Mouse (Mus musculus) cerebellum, postnatal 10 days (tissue): ENCODE data around the gene Prdx6.
"Not testable (repeated sequence)": the region's sequence is repeated elsewhere in the genome, so short reads cannot be mapped to it uniquely, and the experiment has no call there.

Source experiments
- DNase-seq, 2 experiments: peaks; one replicate each; pipeline ENCODE4 v3.0.0; 2021; ENCODE audit warnings: mixed read lengths in 2 of 2

Prdx6 gene

GRCm38 (mm10) chr1:161250031-161250603 lies 902 bp downstream of the Prdx6 start:
- peak; percentile 56 to 63 for DNase-seq

DNA sequence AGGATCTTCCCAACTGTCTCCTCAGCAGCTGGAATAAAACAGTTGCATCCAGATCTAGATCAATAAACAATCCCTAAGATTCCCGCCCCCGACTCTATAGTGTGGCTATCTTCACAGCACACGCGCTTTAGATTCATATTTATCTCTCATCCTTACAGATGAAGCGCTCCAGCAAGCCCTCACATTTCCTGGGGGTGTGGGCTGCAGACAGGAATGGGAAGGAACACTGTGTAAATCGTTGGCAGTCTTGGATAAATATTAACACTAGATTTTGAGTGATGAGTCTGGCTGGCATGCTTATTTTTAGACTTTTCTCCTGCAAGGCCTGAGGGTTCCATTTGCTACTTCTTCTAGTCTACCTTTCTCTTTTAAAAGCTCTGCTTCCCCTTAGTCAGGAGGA lies 1.6 kb downstream of the Prdx6 start:
- DNase-seq: no peak

DNA sequence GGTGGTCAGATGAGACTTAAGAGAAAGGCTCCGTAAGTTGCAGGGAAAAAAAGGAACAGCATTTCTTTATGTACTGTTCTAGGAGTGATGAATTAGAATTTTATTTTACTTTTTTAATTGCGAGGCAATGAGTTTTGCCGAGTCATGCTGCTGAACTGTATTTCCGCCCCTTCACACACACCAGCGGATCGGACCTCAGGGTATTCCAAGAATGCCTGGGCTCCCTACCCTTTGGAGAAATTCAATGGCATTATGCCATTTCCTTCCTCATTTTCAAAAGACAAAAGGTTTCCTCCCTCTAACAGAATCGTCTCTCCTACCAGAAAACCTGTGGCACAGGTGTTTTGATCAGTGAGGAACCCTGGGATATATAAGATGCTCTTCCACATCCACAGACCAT lies 2.3 kb downstream of the Prdx6 start:
- DNase-seq: no peak

DNA sequence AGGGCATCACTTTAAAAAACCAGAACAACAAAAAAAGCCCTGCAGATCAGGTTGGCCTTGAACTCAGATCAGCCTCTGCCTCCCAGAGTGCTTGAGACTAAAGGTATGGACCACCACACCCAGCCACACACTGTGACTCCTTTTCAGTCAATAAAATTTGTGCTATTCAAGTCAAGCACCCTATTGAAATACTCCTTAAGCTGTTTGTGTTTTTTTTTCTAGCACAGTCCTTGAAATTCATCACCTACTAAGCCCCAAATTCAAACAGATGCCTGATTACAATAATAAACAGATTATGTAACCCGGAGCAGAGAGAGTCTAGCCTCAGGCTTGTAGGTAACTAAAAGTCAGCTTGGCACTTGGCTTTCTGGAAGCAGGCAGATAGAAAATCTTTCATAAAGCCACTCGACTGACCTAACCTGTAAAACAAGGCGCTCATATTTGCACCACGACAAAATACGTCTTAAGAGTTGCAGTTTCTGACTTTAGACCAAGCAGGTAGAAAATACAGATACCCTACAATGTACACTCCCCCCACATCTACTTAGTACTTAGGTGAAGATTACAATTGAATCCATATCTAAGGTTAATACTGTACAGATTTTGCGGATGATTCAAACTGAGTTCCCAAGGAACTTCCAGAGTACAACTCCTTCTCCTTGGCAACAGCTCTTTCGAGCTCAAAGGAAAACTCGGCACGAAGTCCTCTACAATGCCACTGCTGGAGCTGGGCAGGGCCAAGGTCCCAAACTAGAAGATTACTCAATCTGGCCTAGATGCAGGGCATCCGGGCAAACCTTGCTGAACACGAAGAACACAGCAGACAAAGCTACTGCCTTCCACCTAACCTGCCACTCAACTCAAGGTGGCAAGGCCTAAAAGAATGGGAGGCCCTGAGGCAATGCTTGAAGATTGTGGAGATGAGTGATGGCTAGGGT lies 3.1 kb downstream of the Prdx6 start:
- DNase-seq: no peak

- peak; percentile 31 to 49 for DNase-seq
Observed at GRCm38 (mm10) chr1:161247176-161247575, 3.8 kb downstream of the Prdx6 start.

GRCm38 (mm10) chr1:161237750-161238149 lies 13.3 kb downstream of the Prdx6 start:
- no peak for DNase-seq

- no peak for DNase-seq
Observed at GRCm38 (mm10) chr1:161237339-161237738, 13.7 kb downstream of the Prdx6 start.

DNA sequence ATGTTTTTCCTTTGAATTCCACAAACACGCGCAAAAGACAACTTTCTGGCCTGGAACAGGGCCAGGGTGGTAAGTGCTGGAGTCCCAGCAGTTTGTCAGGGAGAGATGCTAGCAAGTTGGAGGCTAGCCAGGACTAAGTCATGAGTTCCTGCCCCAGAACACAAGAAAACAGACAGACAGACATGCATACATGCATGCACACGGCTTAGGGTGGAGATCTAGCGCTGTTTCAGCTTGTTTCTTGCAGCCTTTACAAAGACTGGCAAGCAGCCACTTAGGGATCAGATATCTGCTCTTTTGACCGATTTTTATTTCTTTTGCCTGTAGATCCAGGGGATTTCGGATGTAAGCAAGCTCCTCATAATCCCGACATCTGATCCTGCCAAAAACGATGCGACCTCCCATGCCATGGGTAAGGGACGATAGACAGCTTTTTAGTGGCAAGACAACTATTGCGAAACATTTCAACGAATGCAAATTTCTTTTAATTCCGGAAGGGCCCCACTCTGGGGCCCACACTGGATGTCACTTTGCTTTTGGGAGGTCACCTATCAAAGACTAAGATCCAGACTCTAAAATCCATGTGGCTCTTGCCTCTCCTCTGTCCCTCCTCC lies 17.7 kb downstream of the Prdx6 start:
- DNase-seq: peak; percentile 25 to 29

DNA sequence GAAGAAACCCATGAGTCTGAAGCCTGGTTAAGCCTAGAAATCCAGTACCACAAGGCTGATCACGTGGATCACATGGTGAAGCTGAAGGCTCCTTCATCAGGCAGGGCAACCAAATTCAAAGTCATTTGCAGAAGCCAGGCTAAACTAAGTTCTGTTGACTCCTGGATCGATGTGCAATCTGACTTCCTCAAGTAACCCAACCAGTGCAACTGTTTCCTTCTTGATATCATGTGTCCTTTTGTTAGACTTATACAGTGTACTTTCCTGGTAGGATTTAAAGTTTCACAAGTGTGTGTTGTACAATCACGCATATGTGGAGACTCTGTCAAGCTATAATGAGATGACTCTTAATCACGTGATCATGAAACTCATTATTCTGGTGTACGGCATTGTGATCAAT lies 18.8 kb downstream of the Prdx6 start:
- no peak for DNase-seq

DNA sequence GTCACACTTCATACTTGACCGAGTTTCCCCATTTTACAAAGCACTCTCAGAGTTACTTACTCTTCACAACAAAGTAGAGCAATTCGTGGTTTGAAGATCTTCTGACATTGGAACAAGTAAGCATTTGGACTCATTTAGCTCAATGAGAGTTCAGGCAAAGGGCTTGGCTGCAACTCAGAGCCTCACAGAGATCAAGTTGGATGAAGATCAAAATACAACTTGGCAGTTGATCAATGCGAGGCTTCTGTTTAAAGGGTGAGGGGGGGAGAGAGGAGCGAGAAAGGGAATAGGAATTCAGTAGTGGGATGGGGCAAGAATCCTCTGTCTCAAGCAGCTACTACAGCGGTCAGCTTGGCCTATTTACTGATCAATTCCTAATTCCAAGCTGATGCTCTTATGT lies 26.2 kb downstream of the Prdx6 start:
- DNase-seq: peak; percentile 90 to 93

DNA sequence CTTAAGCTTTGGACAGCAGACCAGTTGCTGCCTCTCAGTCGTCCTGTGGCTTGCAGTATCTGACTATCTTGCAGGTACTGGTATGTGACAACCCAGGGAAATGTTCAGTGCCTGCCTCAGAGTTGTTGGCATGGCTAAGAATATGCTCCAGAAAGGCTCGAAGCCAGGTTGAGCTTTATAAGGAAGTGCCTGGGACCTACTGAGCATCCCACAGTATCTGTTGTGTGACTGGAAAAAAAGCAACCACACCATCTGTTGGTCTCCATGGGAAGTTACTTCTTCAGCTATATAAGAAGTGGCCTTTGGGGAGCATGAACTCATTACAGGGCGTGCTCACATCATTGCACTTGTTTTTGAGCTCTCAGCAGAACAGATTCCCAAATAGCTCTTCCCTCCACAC lies 31.2 kb downstream of the Prdx6 start:
- DNase-seq: peak; percentile 39 to 60

- DNase-seq: peak; percentile 30 to 35
Observed at GRCm38 (mm10) chr1:161214465-161214864, 36.6 kb downstream of the Prdx6 start.

DNA sequence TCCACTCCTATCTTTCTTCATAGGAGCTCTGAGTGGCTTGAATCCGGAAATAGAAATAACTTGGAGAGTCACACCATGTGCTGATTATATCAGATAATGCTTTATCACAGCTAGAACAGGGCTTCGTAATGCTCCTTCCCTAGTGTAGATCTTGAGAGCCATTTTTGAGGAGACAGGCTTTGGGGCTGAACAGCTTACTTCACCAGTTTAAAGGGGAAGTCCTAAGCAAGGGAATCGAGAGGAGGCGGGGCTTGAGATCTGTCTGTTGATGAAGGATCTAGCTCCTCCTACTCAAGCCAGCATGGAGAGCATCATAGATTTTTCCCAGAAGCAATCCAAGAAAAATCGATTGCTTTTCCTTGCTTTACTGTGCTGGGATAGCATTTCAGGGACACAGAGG lies 51.2 kb downstream of the Prdx6 start:
- DNase-seq: no peak

- DNase-seq: not testable (repeated sequence)
Observed at GRCm38 (mm10) chr1:161196364-161196763, 54.7 kb downstream of the Prdx6 start.

DNA sequence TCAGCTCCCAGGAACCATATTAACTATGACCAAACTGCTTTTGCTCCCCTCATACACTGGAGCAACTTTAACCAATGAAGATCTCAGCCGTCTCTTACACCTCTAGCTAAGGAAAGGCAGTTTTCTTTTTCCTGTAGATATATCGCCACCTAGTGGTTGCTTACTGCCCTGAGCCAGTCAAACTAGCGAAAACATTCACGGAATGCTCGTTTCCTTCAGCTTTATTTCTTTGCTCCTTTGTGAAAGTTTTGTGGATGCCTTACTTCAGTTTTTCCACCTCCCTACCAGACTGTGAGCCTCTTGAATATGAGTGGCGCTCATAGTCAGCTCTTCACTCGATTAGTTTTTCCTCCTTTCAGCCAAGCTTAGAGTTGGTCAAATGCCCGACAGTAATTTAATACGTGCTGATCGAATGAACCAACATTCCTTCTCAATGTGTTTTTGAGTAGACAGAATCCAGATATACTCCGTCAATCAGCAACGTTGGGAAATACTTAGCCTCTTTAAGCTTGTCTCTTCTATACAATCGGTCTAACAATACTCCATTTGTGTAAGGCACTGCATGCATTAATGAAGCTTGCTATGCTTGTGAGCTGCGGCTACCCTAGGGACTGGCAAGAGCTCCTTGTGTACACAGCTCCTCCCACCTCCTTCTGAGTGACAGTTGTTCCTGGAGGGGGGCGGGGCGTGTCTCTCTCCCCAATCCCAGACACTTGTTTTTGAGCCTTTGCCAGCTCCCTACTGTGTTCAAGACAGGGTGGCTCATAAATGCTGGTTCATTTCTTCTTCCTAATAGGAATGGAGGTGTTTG lies 55.3 kb downstream of the Prdx6 start:
- peak; percentile 94 to 96 for DNase-seq

- no peak for DNase-seq
Observed at GRCm38 (mm10) chr1:161190253-161190910, 60.6 kb downstream of the Prdx6 start.
